Mouse (Mus musculus) spleen, postnatal 4 days (tissue): Measurements from ENCODE around the gene Fam180a.

Experiments used
- DNase-seq, 2 experiments: peaks; one replicate each; pipeline ENCODE4 v3.0.0; 2022; ENCODE audit warnings: low spot score in 2 of 2

The Fam180a gene

GRCm38 (mm10) chr6:35309406-35309805 lies 16.5 kb downstream of the Fam180a start:
- DNase-seq = no peak

- DNase-seq = no peak
These were observed 17.9 kb downstream of the Fam180a start, which contains the start of gene Slc13a4 for GRCm38 (mm10) chr6:35308037-35308436. TSS of gene Slc13a4 (minus strand) at chr6:35308131.

GRCm38 (mm10) chr6:35307136-35307535 lies 18.8 kb downstream of the Fam180a start:
- DNase-seq = no peak

GRCm38 (mm10) chr6:35303355-35303900 lies 22.5 kb downstream of the Fam180a start:
- DNase-seq = no peak

- DNase-seq = no peak
These were observed 23.4 kb downstream of the Fam180a start for GRCm38 (mm10) chr6:35302581-35302980.

- DNase-seq = no peak
These were observed 27.6 kb downstream of the Fam180a start for GRCm38 (mm10) chr6:35298323-35298722.

GRCm38 (mm10) chr6:35297516-35298227 lies 28.3 kb downstream of the Fam180a start:
- no peak for DNase-seq

- DNase-seq = no peak
These were observed 28.9 kb downstream of the Fam180a start for GRCm38 (mm10) chr6:35297001-35297400.

GRCm38 (mm10) chr6:35294964-35295363 lies 31.0 kb downstream of the Fam180a start:
- no peak for DNase-seq

GRCm38 (mm10) chr6:35289676-35290075 lies 36.3 kb downstream of the Fam180a start:
- no peak for DNase-seq

- no peak for DNase-seq
These were observed 37.0 kb downstream of the Fam180a start for GRCm38 (mm10) chr6:35288920-35289319.

- no peak for DNase-seq
These were observed 37.7 kb downstream of the Fam180a start for GRCm38 (mm10) chr6:35288114-35288761.

GRCm38 (mm10) chr6:35279306-35279705 lies 46.6 kb downstream of the Fam180a start:
- DNase-seq = no peak

- DNase-seq = no peak
These were observed 47.9 kb downstream of the Fam180a start for GRCm38 (mm10) chr6:35277903-35278587.

GRCm38 (mm10) chr6:35273391-35274082 lies 52.4 kb downstream of the Fam180a start:
- DNase-seq = no peak

GRCm38 (mm10) chr6:35271868-35272765 lies 53.8 kb downstream of the Fam180a start:
- DNase-seq = no peak

GRCm38 (mm10) chr6:35271094-35271855 lies 54.7 kb downstream of the Fam180a start:
- no peak for DNase-seq

GRCm38 (mm10) chr6:35269643-35270042 lies 56.3 kb downstream of the Fam180a start:
- no peak for DNase-seq

GRCm38 (mm10) chr6:35268711-35269110 lies 57.2 kb downstream of the Fam180a start:
- no peak for DNase-seq
